Mouse (Mus musculus): Measurements from ENCODE around the gene Xrn2. TPM values are rescaled to one million over a fixed set of nuclear protein-coding genes. Genes with fewer than 3 reads are reported as not detected.
"Not testable (repeated sequence)": the region's sequence is repeated elsewhere in the genome, so short reads cannot be mapped to it uniquely, and the experiment has no call there.

Gene Xrn2
- polyA plus RNA-seq, 1 experiment = 26.5 TPM

- DNase-seq (ENCODE audit: low read depth in 1 of 2, low spot score in 2 of 2) = peak; percentile 52 to 61
- TF ChIP-seq POLR2A (IDR thresholded peaks at IDR 0.05; ENCODE audit: low read depth, low read length) = no peak; the same call in 1 of the 2 replicates
- no peak for TF ChIP-seq CTCF (IDR thresholded peaks at IDR 0.05; ENCODE audit: extremely low read depth, insufficient read depth, insufficient read length, insufficient replicate concordance)
- under 1% methylated on average over 59 of the region's 59 CpGs for WGBS
Measured at GRCm38 (mm10) chr2:147013194-147013969, 586 bp downstream of the Xrn2 start.

GRCm38 (mm10) chr2:147014101-147014886 is 1.5 kb downstream of the Xrn2 start:
- H3K27me3 ChIP-seq (ENCODE audit: control insufficient read depth, insufficient read depth, low read length) = no peaks in the 10 kb centered on the region
- 18% methylated on average over 15 of the region's 15 CpGs for WGBS
- no peaks in the 10 kb centered on the region for H3K36me3 ChIP-seq (ENCODE audit: control insufficient read depth, insufficient read depth, low read length)
- peaks cover 15% of the 10 kb centered on the region for H3K4me1 ChIP-seq (ENCODE audit: control insufficient read depth, insufficient read depth, insufficient read length)
- peak overlapping the region; percentile 98 for H3K4me3 ChIP-seq (ENCODE audit: extremely low read depth, insufficient read depth, insufficient read length)
- DNase-seq (ENCODE audit: low read depth in 1 of 2, low spot score in 2 of 2) = no peak
- H3K27ac ChIP-seq (ENCODE audit: insufficient read depth, low read length) = no peak overlapping the region; the same call in 1 of the 2 replicates
- no peak for TF ChIP-seq CTCF (IDR thresholded peaks at IDR 0.05; ENCODE audit: extremely low read depth, insufficient read depth, insufficient read length, insufficient replicate concordance)
- no peak for TF ChIP-seq POLR2A (IDR thresholded peaks at IDR 0.05; ENCODE audit: low read depth, low read length)

More at GRCm38 (mm10) chr2:147013194-147013969, 586 bp downstream of the Xrn2 start:
- no peaks in the 10 kb centered on the region for H3K36me3 ChIP-seq (ENCODE audit: control insufficient read depth, insufficient read depth, low read length)
- H3K4me3 ChIP-seq (ENCODE audit: extremely low read depth, insufficient read depth, insufficient read length) = peak overlapping the region; percentile 98
- H3K27me3 ChIP-seq (ENCODE audit: control insufficient read depth, insufficient read depth, low read length) = no peaks in the 10 kb centered on the region
- H3K27ac ChIP-seq (ENCODE audit: insufficient read depth, low read length) = peak overlapping the region; percentile 100
- H3K4me1 ChIP-seq (ENCODE audit: control insufficient read depth, insufficient read depth, insufficient read length) = peaks cover 15% of the 10 kb centered on the region

DNA sequence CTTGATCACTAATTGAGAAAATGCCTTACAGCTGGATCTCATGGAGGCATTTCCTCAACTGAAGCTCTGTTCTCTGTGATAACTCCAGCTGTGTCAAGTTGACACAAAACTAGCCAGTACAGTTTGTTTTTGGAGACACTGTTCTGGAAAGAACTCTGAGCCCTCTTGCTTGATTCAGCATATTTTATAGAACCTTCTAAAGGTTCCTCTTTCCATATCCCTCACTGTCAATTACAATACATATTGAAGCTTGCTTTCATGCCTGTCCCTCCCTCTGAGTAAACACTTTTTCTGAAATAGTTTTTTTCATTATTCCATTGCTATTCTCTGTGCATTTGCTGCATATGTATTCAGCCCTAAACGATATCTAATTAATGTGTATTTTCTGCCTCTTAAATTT is 9.2 kb downstream of the Xrn2 start:
- H3K36me3 ChIP-seq (ENCODE audit: control insufficient read depth, insufficient read depth, low read length); DNase-seq (ENCODE audit: low read depth in 1 of 2, low spot score in 2 of 2); H3K4me1 ChIP-seq (ENCODE audit: control insufficient read depth, insufficient read depth, insufficient read length); H3K27ac ChIP-seq (ENCODE audit: insufficient read depth, low read length); H3K27me3 ChIP-seq (ENCODE audit: control insufficient read depth, insufficient read depth, low read length); H3K4me3 ChIP-seq (ENCODE audit: extremely low read depth, insufficient read depth, insufficient read length): not testable (repeated sequence)
- 84% methylated on average over 1 of the region's 1 CpGs for WGBS

DNA sequence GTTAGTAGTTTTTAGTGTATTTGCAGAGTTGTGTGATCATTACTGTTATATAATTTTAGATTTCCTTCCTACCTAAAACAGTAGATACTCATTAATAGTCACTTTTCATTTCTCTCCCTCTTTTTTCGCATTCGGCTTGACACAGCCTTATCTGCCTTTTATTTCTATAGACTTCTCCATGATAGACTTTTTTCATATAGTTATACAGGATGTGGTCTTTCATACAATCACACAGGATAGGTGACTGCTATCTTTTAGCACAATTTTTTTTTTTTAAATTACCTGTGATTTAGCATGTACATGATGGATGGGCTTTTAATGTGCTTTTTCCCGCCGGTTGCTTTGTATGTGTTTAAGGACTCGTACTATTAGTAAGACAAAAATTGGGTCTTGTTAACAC is 10.3 kb downstream of the Xrn2 start:
- Histone ChIP-seq H3K27ac (ENCODE audit: insufficient read depth, low read length) (no peak overlapping the region), H3K36me3 (ENCODE audit: control insufficient read depth, insufficient read depth, low read length) (peaks cover 11% of the 10 kb centered on the region), H3K4me3 (ENCODE audit: extremely low read depth, insufficient read depth, insufficient read length) (no peak overlapping the region), H3K4me1 (ENCODE audit: control insufficient read depth, insufficient read depth, insufficient read length) (peaks cover 6% of the 10 kb centered on the region), H3K27me3 (ENCODE audit: control insufficient read depth, insufficient read depth, low read length) (no peaks in the 10 kb centered on the region)
- TF ChIP-seq POLR2A (IDR thresholded peaks at IDR 0.05; ENCODE audit: low read depth, low read length) (no peak), CTCF (IDR thresholded peaks at IDR 0.05; ENCODE audit: extremely low read depth, insufficient read depth, insufficient read length, insufficient replicate concordance) (no peak)
- DNase-seq (ENCODE audit: low read depth in 1 of 2, low spot score in 2 of 2) = no peak
- 87% methylated on average over 5 of the region's 5 CpGs for WGBS

DNA sequence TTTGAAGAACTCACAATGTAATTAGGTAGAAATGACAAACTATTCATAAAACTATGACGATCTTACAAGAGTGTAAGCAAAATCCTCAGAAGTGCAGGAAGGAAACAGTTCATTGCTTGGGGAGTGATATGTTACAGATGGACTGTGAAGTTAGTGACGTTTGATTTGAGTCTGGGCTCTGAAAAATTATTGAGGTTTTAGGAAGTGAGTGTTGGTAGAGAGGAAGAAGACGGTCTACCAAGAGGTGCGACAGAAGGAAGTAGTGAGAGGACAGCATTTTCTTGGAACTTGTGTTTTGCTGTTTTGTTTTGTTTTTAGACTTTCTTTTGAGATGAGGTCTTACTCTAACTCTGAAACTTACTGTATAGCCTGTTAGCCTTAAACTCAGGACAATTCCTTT is 10.8 kb downstream of the Xrn2 start:
- no peak overlapping the region for H3K4me3 ChIP-seq (ENCODE audit: extremely low read depth, insufficient read depth, insufficient read length)
- H3K27me3 ChIP-seq (ENCODE audit: control insufficient read depth, insufficient read depth, low read length) = no peaks in the 10 kb centered on the region
- DNase-seq (ENCODE audit: low read depth in 1 of 2, low spot score in 2 of 2) = no peak
- 18% methylated on average over 4 of the region's 4 CpGs for whole genome bisulfite sequencing
- TF ChIP-seq POLR2A (IDR thresholded peaks at IDR 0.05; ENCODE audit: low read depth, low read length) (no peak), CTCF (IDR thresholded peaks at IDR 0.05; ENCODE audit: extremely low read depth, insufficient read depth, insufficient read length, insufficient replicate concordance) (no peak)
- peaks cover 6% of the 10 kb centered on the region for H3K4me1 ChIP-seq (ENCODE audit: control insufficient read depth, insufficient read depth, insufficient read length)
- H3K36me3 ChIP-seq (ENCODE audit: control insufficient read depth, insufficient read depth, low read length) = peaks cover 11% of the 10 kb centered on the region
- peak overlapping the region; percentile 0; the same call in 1 of the 2 replicates for H3K27ac ChIP-seq (ENCODE audit: insufficient read depth, low read length)

- no peak for DNase-seq (ENCODE audit: low read depth in 1 of 2, low spot score in 2 of 2)
- H3K4me1 ChIP-seq (ENCODE audit: control insufficient read depth, insufficient read depth, insufficient read length) = no peaks in the 10 kb centered on the region
- no peaks in the 10 kb centered on the region for H3K27me3 ChIP-seq (ENCODE audit: control insufficient read depth, insufficient read depth, low read length)
- no peak overlapping the region for H3K4me3 ChIP-seq (ENCODE audit: extremely low read depth, insufficient read depth, insufficient read length)
- H3K27ac ChIP-seq (ENCODE audit: insufficient read depth, low read length) = no peak overlapping the region
- H3K36me3 ChIP-seq (ENCODE audit: control insufficient read depth, insufficient read depth, low read length) = peaks cover 33% of the 10 kb centered on the region
- TF ChIP-seq POLR2A (IDR thresholded peaks at IDR 0.05; ENCODE audit: low read depth, low read length) (no peak), CTCF (IDR thresholded peaks at IDR 0.05; ENCODE audit: extremely low read depth, insufficient read depth, insufficient read length, insufficient replicate concordance) (no peak)
- WGBS = 72% methylated on average over 2 of the region's 2 CpGs
Measured at GRCm38 (mm10) chr2:147033065-147033464, 20.3 kb downstream of the Xrn2 start.

GRCm38 (mm10) chr2:147035864-147036263 is 23.1 kb downstream of the Xrn2 start:
- H3K36me3 ChIP-seq (ENCODE audit: control insufficient read depth, insufficient read depth, low read length) = peaks cover 31% of the 10 kb centered on the region
- no peak for DNase-seq (ENCODE audit: low read depth in 1 of 2, low spot score in 2 of 2)
- H3K4me1 ChIP-seq (ENCODE audit: control insufficient read depth, insufficient read depth, insufficient read length) = no peaks in the 10 kb centered on the region
- no peak overlapping the region for H3K27ac ChIP-seq (ENCODE audit: insufficient read depth, low read length)
- no peaks in the 10 kb centered on the region for H3K27me3 ChIP-seq (ENCODE audit: control insufficient read depth, insufficient read depth, low read length)
- no peak overlapping the region for H3K4me3 ChIP-seq (ENCODE audit: extremely low read depth, insufficient read depth, insufficient read length)
- 89% methylated on average over 2 of the region's 2 CpGs for WGBS
- TF ChIP-seq CTCF (IDR thresholded peaks at IDR 0.05; ENCODE audit: extremely low read depth, insufficient read depth, insufficient read length, insufficient replicate concordance) (no peak), POLR2A (IDR thresholded peaks at IDR 0.05; ENCODE audit: low read depth, low read length) (no peak)
